Mouse (Mus musculus) cortical plate, adult 2 months (tissue): ENCODE results near the gene Pbx4. TPM values are rescaled to one million over a fixed set of nuclear protein-coding genes. Genes with fewer than 3 reads are reported as not detected.

Source experiments
- H3K27ac ChIP-seq: fragments of 200-500 bp; 2 replicates; pipeline ENCODE4 v1.5.1; 2012; ENCODE audit warnings: low read length, control low read depth, inconsistent platforms; ENCODE audit not compliant: insufficient read depth
- H3K4me1 ChIP-seq: fragments of 200-500 bp; 2 replicates; pipeline ENCODE4 v1.6.1; 2011; ENCODE audit warnings: low read length; ENCODE audit not compliant: control insufficient read depth, insufficient read depth
- H3K4me3 ChIP-seq: fragments of 200-500 bp; 2 replicates; pipeline ENCODE4 v1.5.1; 2011; ENCODE audit warnings: mild to moderate bottlenecking, low read length, control low read depth; ENCODE audit not compliant: insufficient read depth
- CTCF ChIP-seq: fragments of 200-500 bp; IDR thresholded peaks from 2 replicates; pipeline ENCODE4 v1.5.1; 2011; ENCODE audit warnings: mild to moderate bottlenecking, control low read depth, low read length; ENCODE audit not compliant: insufficient read depth; ENCODE audit errors: extremely low read depth
- POLR2A ChIP-seq: fragments of 200-500 bp; IDR thresholded peaks from 2 replicates; pipeline ENCODE4 v1.6.1; 2011; ENCODE audit warnings: mild to moderate bottlenecking, low read length, control low read depth; ENCODE audit not compliant: insufficient read depth; ENCODE audit errors: extremely low read depth
- polyA plus RNA-seq: library from polyadenylated mRNA; depleted of rRNA; stranded (reverse); fragments of >200 nt; gene quantifications from 2 replicates; pipeline ENCODE4 v1.2.3, GENCODE M21; 2012

The Pbx4 gene
- polyA plus RNA-seq, 1 experiment, result 35.4 TPM

DNA sequence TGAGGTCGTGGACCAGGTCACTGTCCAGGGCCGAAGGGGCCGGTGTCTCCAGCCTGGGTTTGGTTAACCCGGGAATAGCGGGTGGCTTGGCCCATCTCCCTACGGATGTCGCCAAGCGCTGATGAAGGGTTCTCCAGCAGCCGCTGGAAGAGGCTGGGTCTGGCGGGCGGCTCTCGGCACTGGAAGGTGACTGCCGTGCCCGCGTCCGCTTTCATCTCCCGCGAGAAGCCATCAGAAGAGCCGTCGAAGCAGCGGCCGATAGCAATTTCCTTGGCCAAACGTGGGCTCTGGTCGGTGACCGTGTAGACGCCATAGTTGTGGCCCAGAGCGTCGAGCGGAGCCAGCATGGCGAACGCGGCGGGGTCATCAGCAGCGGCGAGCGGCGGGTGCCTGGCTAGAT, 48.5 kb downstream of the Pbx4 start:
- H3K4me3 ChIP-seq, result no peak overlapping the region
- no peak for TF ChIP-seq POLR2A
- TF ChIP-seq CTCF, result no peak
- no peak overlapping the region for H3K27ac ChIP-seq
- no peaks in the 10 kb centered on the region for H3K4me1 ChIP-seq

DNA sequence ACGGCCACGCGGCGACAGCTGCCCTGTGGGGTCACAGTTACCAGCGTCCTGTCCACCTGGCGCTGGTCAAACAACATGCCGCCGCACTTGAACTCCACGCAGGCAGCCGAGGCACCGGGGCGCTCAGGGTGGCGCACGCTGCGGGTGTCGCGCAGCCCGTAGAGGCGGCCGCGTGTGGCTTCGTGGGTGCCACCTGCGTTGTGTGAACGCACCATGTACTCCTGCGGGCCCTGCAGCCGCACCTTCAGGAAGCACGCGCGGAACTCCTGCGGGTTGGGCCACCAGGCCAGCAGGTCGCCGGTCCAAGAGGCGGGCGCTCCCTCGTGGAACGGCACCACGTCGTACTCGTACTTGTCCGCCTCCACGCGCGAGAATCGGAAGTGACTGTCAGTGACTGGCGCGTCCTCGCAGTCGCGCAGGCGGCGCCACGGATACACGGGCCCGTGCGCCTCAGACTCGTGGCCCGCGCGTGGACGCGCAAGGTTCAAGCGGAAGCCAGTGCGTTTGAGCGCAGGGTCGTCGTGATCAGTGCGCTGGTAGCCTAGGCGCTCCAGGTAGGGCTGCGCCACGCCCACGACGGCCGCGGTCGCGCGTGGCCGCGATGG, 49.1 kb downstream of the Pbx4 start:
- Histone ChIP-seq H3K27ac (no peak overlapping the region), H3K4me1 (no peaks in the 10 kb centered on the region), H3K4me3 (peak overlapping the region; percentile 15; the same call in 1 of the 2 replicates)
- TF ChIP-seq POLR2A, result no peak
- TF ChIP-seq CTCF, result no peak

DNA sequence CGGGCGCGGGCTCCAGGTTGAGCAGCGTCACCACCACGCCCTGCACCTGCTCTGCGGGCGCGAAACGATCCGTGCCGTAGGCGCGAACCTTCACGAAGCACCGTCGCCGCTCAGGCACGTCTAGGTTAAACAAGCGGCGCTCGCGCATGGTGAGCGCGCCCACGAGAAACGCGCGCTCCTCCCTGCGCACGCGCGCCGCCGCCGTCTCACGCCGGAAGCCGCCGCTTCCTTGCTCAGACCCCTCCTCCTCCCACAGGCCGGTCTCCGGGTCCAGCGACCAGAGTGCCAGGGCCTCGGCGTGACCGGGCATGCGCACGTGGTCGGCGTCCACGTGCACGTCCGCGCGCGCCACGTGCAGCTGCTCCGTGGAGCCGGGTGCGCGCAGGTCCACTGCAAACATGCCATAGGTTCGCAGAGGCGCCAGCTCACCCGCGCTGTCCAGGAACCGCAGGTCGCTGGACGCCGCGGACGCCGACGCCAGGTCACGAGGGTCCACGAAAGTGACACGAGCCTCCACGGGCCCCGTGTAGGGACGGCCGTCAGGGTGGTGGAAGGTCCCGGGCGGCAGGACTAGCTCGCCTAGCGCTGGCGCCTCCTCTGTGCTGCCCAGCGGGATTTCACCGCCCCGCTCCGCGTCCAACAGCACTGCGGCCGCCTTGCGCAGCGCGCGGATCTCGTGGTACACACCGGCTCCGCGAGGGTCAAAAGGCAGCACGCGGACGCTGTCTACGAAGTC, 49.9 kb downstream of the Pbx4 start:
- Histone ChIP-seq H3K4me1 (no peaks in the 10 kb centered on the region), H3K27ac (no peak overlapping the region), H3K4me3 (peak overlapping the region; percentile 15)
- TF ChIP-seq POLR2A, result no peak
- TF ChIP-seq CTCF, result no peak

DNA sequence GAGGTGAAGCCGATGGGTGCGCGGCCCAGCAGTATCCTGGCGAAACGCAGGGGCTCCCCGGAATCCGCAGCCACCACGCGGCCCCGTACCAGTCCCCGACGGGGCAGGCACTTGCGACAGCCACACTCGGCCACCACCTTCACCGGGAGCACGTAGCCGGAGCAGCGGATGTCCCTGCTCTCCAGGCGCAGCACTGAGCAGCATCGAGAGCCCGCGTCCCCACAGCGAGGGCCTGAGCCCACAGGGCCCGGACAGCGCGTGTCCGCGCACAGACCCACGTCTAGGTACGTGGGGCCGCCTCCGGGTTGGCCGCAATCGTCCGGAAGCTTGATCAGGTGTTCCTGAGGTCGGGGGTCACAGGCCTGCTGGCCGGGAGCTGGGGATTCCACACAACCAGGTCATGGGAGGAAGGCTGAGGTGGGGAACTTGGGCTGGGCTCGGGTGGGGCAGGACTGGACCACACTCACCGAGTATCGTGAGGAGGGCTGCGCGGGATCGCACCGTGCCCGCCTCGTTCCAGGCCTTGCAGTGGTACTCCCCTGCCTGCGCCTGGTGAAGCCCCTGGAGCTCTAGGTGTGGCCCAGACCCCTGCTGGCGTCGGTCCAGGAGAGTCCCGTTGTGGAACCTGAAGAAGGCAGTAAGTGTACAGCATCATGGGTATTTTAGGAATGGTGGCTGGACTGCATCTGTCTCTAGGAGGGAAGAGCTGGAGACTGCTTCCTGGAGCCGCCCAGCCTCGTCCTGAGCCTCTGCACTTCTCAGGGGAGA, 50.7 kb downstream of the Pbx4 start:
- H3K4me3 ChIP-seq, result peak overlapping the region; percentile 15; the same call in 1 of the 2 replicates
- TF ChIP-seq CTCF (no peak), POLR2A (no peak)
- no peaks in the 10 kb centered on the region for H3K4me1 ChIP-seq
- H3K27ac ChIP-seq, result no peak overlapping the region

DNA sequence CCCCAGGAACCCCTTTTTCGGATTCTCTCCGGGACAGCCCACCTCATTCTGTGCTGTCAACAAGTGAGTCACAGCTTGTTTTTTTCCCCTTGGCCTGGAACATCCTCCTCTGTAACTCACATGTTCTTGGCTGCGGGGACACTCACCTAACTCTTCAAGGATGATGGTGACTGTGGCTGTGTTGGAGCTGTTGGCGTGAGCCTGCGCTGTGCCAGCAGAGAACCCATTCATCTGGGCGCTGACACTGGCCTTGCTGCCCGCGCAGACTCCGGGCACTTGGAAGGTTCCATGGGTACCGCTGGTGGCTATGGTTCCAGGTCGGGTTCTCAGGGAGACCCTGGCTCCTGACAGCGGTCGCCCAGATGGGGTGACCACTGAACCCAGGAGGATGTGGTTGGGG, 51.9 kb downstream of the Pbx4 start:
- H3K4me3 ChIP-seq, result no peak overlapping the region
- no peaks in the 10 kb centered on the region for H3K4me1 ChIP-seq
- TF ChIP-seq CTCF (no peak), POLR2A (no peak)
- H3K27ac ChIP-seq, result no peak overlapping the region

DNA sequence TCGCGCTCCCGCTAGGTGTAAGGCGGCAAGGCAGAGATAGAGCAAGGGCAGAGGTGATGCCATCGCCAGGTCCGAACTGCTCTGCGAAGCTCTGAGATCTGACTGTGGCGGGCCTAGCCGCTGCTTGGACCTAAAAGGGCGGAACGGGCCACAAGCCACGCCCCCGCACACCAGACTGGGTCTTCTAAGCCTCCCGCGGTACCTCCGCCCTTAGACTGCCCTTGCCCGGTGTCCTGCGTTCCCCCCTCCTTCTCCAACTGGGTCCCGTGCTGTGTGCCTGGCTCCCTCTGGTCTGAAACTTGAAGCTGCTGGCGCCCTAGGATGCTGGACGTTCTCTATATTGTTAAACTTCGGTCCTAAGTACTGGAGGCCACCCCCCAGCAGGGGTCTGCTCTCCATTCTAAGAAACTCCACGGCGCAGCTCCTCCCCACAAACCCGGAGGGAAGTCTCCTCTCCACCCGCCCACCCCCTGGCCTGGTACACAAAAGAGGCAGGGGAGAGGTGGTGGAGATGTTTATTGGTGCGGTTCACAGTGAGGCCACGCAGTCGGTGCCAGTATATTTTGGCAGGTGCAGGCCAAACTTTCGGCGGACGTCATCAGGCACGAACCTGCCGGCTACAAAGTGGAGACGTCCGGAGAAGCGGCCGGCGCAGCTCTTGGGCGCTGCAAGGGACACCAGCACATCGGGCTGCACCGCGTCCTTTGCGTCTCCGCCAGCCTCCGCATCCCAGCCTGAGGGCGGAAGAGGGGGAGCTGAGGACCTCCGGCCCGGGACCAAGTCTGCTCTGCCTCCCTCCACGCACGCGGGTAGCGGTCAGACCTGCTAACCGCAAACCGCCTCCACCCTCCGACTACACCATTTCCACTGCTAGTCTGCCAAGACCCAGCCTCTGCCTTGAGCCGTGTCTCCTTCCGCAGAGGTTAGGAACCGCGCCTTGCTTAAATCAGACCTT, 55.3 kb downstream of the Pbx4 start, which contains the start of gene Cilp2:
Gene Cilp2 (minus strand): TSS at position 399 of the 955 bp plus-strand sequence.
- Histone ChIP-seq H3K4me1 (no peaks in the 10 kb centered on the region; the same call in 1 of the 2 replicates), H3K27ac (no peak within 1 kb of the TSS), H3K4me3 (no peak within 1 kb of the TSS; the same call in 1 of the 2 replicates)
- no peak for TF ChIP-seq CTCF
- no peak for TF ChIP-seq POLR2A

DNA sequence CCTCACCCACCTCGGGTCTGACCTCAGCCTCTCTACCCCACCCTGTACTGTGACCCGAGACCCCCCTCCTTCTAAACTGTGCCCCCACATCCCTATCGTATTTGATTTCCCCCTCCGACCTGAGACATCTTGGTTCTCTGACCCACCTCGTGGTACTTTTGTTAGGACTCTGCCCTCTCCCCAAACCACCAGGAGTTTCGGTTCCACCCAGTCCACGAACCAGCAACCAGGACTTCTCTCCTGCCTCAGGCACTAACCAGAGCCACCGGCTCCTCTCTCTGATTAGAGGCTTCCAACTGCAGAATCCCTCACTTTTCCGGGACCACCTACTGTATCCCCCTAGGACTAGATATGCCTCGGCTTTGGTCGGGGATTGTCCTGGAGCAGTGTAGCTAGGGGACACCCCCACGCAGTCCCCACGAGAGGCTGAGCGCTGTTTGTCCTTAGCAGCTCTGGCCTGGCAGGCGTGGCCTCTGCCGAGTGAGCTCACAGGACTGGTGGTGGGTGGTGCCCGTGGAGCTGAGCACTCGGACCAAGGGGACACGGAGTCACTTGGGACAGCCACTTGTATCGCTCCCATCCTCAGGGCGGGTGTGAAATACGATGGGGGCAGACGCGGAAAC, 56.1 kb downstream of the Pbx4 start:
- H3K4me1 ChIP-seq, result no peaks in the 10 kb centered on the region; the same call in 1 of the 2 replicates
- no peak for TF ChIP-seq CTCF
- TF ChIP-seq POLR2A, result no peak

DNA sequence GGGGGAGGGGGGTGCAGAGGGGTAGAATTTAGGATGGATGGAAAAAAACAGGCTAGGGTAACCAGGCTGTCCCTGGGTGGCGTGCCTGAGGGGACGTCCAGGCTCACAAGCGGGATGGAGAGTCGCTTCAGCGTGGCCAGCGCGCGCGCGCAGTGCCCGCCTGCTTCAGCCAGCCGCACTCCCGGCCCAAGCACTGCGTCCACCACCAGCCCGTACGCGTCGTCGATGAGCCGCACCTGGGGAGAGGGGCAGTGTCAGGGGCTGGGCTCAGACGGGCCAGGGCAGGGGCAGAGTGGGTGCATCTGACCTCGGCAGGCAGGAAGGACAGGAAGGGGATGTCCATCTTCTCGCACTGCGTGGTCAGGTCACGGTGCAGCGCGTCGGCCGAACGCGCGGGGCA, 56.6 kb downstream of the Pbx4 start:
- no peak for TF ChIP-seq POLR2A
- TF ChIP-seq CTCF, result no peak
- Histone ChIP-seq H3K4me1 (no peaks in the 10 kb centered on the region; the same call in 1 of the 2 replicates), H3K4me3 (no peak overlapping the region; the same call in 1 of the 2 replicates), H3K27ac (no peak overlapping the region)

More for the DNA sequence above, 56.1 kb downstream of the Pbx4 start:
- Histone ChIP-seq H3K4me3 (no peak overlapping the region; the same call in 1 of the 2 replicates), H3K27ac (no peak overlapping the region)
